Mouse (Mus musculus) lung, postnatal 36 days (tissue): Measurements from ENCODE around the gene Trim44.

Source experiments
- DNase-seq: peaks from one replicate; pipeline ENCODE4 v3.0.0; 2022; ENCODE audit warnings: mixed read lengths

Gene Trim44

DNA sequence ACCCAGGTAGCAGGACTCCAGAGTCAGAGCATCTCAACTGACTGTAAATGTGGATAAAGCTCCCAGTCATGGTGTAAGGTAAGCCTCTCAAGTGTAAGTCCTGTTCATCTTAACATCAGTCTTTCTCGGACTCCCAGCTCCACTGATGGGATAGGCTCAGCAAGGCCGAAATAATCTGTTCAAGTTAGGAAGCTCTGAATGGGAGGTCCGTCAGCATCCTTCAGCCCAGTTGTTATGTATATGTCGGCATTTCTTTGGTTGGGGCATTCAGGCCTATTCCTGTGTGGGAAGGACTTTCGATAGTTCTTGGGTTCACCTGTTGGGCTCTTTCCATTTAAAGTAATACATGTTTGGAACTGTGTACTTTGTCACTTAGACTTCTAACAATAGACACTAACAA lies 3.6 kb downstream of the Trim44 start:
- no peak for DNase-seq

DNA sequence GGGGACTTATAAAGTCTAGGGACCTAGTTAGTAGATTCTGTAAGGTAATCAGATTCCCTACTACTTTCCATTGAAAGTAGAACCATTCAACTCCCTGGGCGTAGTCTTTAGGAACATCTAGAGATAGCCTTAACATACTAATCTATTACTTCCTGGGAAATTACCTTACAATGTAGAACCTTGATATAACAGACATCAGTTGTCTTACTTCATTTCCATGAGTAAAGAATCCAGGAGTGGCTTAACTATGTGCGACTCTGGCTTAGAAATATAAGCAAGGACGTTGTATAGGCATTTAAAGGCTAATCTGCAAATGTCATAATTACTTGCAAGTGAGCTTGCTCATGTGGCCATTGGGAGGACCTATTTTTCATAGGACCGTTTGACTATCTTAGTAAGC lies 4.3 kb downstream of the Trim44 start:
- no peak for DNase-seq

DNA sequence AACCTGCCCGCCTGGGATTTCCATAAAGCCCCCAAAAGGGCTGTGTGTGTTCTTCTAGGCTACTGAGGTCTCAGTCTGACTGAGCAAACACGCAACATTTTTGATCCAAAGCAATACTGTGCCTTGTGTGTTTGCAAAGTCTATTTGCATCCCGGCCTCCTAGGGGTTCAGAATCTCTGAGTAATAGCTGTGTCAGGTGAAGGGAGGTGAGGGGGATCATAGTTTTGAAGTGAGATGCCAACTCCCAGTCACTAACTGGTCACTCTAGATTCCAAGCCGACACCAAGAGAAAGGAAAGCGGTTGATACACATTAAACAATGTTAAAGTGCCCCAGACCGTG lies 6.3 kb downstream of the Trim44 start:
- no peak for DNase-seq

DNA sequence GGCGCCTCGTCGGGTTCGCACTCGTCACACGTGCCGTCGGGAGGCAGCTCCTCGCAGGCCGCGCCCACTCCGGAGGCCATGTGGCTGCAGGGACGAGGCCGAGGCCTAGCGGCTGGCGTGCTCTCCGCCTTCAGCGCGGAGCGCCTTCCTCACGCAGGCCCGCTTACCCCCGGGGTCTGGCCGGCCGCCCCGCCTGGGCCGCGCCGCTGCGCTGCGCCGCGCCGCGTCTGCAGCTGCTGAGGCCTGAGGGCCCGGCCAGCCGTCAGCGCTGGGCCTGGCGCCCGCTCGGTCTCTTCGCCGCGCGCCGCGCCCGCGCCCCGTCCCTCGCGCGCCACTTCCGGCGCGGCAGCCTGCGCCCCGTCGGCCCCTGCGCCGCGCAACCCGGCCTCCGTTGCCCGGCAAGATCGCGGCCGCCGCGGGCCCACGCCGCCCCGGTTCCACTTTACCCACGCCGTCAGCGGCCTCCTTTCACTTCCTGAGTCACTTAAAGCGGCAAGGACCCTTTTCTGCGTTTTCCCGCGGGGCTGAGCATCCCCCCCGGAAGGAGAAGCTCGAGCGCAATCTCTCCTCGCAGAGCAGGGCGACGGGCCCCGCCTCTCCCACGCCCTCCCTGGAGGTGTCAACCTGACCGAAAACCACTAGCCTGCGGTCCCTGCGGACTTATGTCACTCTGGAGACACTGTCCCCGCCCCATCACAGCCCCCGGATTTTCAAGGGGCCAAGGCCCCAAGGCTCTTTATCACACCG lies 6.8 kb downstream of the Trim44 start:
- peak; percentile 92 for DNase-seq

DNA sequence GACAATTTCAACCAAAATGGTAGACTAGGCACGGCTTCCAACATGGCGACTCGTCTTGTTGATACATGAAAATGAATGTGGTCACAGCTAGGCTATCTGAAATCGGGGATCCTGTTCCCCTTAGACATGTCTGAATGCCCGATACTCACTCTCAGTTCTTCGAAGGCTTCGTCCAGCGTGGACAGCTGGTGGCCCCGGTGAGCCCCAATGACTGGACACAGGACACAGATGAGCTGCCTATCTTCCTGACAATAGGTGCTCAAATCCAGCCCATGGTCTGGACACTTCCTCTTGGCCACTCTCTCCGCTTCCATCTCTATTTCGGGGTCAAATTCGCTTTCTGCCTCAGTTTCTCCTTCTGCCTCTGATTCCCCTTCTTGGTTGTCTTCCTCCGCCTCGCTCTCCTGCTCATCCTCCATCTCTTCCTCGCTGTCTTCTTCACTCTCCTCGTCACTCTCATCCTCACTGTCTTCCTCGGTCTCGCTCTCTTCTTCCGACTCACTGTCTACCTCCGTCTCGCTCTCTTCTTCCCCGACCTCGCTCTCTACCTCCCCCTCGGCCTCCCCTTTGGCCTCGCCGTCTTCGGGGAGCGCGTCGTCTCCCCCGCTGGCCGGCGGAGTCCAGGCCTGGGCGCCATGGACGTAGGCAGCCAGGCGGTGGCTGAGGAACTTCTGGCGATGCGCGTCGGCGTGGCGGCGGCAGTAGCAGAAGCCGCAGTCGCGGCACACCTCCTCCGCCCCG lies 7.6 kb downstream of the Trim44 start:
- DNase-seq, result no peak

DNA sequence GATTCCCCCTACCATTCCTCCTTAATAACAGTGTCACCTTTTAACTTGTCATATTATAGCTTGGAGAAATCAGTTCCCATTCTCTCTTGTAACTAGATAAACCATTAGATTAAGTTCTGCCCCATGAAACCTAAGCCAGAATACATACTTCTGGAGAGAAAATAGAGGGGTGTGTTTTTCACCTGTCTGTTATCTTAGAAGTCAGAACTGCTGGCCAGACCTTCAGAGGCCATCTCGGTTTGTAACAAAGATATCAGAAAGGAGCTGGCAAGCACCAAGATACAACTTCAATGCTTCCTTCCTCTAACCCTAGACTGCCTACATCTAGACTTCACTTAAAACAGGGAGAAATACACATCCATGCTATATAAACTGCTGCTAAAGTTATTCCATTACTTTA lies 11.1 kb downstream of the Trim44 start:
- no peak for DNase-seq

DNA sequence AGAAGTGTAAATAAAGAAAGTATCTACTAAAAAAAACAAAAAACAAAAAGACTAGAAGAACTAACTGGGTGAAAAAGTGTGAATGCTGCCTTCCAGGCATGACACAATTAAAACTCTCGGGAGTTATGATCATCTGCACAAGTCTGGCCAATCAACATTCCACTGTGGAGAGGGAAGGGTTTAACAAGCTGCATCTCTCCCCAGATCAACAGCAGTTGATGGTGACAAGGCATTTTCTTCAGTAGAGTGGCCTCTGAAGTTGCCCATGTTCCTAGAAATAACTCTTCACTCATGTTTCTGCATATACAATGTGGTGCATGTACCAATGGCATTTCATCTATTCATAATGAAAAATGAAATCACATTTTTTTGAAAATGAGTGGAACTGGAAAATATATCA lies 14.2 kb downstream of the Trim44 start:
- no peak for DNase-seq

DNA sequence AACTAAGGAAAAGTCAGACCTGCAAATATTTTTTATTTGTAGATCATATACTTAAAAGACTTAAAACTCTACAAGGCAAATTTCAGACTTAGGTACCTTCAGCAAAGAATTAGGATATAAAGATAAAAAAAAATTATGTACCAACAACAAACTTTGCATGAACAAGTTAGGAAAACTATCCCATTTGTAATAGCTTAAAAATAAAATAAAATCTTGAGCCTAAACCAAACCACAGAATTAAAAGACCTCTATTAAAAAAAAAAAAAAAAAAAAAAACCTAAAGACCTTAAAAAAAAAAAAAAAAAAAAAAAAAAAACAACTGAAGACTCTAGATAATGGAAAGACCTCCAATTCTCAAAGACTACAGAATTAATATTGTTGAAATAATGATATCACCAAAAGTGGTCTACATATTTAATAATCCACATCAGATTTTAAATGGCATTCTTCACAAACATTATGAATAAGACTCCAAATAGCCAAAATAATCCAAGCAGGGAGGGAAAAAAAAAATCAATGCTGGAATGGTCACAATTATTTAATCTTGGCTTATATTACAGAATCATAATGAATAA lies 22.2 kb downstream of the Trim44 start:
- DNase-seq, result no peak

DNA sequence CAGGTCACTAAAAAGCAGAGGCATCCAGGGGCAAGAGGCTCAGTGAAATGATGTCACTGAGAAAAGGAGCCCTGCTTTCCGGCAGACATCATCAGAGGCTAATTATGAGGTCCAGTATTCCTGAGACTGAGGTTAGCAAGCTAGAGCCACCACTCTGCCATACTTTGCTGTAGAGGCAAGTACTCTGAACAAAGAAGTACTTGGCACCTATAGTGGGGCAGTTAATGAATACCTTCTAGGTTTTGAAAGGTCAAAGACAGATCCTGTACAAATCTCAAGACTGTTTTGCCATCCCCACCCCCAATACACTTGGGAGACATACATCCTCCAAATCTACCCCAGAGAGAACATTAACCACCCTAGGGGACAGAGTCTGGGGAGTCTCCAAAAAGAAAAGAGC lies 23.1 kb downstream of the Trim44 start:
- no peak for DNase-seq

DNA sequence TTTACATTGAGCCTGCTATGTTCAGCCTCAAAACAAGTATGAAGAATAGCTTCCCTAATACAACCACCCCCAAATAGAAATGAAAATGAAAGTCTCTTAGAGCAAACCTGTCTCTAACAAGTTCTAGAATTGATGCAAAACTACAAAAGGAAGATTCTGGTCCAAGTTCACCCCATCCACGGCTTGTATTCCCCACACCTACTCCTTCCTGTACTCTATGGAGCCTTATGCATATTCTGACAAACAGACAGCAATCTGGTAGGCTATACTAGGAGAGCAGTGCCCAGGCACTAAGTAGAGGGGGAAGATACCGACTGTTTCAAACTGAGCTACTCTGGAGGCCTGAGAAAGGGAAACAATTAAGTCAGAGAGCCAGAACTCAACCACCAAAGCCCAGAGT lies 23.6 kb downstream of the Trim44 start:
- no peak for DNase-seq

DNA sequence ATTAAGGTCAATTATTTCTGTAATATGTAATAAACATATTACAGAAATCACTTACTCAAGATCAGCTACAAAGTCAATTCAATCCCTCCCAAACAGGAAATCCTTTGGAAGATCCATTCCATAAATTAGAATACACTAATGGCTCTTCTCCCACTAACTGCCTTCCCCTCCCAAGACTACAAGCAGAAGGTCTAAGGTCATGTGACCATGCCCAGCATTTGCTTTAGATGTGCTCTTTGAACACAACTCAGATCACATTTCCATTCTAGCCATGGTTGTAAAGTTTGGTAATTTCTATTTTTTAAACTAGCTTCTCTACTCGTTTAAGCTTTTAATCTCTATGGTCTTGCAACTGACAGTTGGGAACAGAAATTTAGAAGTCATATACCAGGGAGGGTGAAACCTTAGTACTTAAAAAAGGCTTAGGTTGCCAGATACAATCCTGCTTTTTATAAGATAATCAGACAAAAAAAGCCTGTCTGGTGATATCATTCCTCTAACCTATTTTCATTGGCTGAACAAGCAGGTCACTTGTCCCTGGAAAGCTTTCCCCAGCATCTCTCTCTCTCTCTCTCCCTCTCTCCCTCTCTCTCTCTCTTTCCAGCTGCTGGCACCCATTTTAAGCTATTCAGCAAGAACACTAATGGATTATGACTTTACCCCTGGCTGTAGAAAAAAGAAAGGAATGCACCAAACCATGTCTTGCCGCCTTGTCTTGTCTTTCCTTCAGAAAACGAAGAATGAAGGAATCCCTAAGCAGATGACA lies 24.4 kb downstream of the Trim44 start:
- DNase-seq, result no peak

DNA sequence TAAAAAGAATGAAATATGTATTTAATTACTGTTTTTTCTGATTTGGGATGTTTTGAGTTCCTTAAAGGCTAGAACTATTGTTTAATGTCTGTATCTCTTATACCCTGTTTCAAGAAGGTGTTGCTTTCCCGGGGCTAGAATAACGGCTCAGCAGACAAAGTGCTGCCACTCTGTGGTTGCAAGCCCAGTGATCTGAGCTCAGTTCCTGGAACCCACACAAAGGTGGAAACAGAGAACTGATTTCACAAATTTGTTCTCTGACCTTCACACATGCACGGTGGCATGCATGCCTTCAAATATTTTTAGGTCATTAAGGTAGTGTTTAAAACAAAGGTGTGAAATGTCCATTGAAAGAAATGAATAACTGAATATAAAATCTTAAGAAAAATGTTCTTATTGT lies 25.1 kb downstream of the Trim44 start:
- no peak for DNase-seq

DNA sequence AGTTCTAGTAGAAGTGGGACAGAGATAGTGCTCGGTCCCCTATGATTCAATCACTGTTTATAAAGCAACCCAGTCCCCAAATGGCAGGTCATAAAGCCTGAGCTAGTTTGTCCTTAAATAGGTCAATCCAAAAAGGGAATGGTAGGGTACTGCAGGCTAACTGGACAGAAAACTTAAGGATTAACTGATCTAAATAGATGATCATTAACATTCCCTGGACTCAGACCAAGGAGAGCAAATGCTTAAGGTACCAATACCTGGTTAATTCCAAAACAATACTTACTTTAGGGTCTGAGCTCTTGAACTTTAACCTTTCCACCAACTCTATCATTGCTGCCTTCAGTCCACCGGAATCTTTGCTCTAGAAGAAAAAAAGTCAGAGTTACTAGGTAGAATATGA lies 27.0 kb downstream of the Trim44 start:
- no peak for DNase-seq

DNA sequence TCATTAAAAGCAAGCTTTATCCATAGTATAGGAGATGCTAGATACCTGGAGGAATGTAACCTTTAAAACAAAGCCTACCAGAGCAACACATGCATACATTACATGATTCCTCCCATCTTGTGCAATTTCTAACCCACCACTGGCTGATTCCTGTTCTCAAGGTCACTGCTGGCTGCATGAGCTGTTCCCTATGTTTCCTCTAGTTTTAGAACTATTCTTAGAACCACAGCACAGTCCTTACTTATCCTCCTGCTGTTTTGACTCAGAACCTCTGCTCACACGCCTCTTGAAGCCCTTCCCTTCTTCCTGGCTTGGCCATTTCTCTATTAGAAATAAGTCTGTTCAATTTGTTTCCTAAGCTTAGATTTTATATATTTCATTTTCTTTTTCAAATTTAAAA lies 28.7 kb downstream of the Trim44 start:
- no peak for DNase-seq

DNA sequence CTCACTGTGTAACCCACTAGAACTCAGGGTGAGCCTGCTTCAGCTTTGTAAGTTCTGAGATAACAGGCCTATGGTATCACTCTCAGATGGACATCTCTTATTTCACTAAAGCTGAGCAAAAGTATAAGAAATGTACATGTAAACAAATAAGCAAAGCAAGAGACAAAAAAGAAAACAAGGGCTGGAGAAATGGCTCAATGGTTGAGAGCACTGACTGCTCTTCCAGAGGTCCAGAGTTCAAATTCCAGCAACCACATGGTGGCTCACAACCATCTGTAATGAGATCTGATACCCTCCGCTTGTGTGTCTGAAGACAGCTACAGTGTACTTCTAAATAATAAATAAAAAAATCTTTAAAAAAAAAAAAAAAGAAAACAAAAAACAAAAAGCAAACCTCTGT lies 29.2 kb downstream of the Trim44 start:
- no peak for DNase-seq

DNA sequence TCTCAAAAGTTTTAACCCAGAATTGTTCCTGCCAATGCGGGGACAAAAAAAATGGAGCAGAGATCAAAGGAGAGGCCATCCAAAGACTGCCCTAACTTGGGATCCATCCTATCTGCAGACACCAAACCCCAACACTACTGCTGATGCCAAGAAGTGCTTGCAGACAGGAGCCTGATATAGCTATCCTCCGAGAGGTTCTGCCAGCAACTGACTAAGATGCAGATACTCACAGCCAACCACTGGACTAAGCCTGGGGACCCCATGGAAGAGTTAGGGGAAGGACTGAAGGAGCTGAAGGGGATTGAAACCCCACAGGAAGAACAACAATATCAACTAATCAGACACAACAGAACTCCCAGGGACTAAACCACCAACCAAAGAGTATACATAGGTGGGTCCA lies 30.3 kb downstream of the Trim44 start:
- DNase-seq, result no peak

DNA sequence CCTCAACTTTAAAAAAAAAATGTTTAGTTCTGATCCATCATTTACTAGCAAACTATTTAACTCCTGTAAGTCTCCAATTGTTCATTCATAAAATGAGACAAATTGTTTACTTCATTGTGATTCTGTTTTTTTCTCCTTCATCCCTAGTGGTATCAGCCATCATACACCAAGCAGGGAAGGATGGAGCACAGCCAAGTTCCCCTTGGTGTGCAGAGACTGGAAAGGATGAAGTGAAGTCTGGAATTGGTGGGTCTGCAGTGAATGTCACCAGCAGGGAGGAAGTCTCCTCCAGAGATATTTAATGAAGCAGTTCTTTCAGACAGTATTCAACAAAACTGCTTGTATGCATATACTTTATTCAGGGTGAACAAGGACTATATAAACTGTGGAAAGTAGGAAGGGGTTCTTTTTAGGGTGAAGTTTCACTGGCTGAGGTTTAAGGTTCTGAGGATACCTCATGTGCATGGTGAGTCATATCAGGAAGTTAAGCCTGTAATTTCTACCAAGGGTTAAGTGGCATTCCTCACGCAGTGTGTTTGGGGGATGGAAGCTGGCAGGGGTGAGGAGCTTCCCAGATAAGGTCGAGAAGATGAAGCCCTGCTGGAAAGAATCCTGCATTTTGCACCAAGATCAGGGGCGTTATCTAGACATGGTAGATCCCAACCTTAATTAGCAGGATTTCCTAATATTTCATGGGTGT lies 34.1 kb downstream of the Trim44 start:
- no peak for DNase-seq

DNA sequence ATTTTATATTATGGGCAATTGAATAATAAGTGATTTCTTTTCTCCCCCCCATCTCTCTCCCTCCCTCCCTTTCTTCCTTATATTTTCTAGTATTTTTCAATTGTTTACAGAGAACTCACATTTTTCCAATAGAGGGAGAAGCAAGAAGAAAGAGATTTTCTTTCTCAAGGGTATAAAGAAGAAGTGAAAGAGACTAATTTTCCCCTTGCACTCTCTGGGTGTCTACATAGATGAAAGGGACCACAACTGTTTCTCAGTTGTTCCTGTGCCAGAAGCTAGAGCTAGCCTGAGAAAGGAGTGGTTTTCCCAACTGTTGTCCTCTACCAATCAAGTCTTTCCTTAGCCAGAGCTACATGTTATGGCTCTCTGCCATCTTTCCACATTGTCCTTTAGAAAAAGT lies 34.9 kb downstream of the Trim44 start:
- no peak for DNase-seq

DNA sequence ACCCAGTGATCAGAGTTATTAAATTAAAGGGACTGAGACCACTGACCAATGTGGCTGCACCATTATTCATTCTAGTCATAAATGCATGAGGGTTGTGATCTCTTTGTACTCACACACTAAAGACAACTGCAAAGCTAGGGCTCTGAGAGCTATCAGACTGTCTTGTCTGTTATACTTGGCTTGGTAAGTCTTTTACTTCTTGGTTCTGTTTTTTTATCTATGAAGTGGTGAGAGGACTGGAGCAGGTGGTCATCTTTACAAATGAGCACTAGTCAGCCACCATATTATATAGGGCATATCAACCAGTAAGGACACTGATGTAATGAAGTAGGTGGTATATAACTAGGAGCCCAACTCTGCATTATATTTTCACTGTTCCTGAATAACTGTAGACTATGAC lies 36.3 kb downstream of the Trim44 start:
- no peak for DNase-seq

DNA sequence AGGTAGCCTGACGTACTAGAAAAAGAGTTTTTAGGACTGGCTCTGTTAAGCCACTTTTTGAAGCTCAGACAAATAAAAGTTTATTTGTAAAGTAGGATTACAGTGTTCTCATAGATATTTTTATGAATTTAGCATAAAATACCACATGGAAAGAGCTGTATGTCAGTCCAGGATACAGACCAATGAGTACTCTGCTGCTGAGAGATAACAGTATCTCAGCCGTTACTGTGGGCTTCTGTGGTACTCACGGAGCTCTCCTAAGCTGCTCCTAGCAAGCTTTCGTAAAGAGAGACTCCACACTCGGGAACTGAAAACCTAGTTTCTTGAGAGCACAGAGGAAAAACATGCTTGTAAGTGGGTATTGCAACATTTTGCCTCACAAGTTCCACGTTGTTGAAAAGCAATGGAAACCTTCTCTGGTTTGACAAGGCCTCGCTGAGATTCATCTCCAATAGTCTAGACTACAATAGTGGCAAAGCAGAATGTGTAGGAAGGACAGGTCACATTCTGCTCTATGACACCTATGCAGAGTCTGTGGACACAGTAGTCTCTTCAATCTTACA lies 41.6 kb downstream of the Trim44 start:
- peak; percentile 54 for DNase-seq

DNA sequence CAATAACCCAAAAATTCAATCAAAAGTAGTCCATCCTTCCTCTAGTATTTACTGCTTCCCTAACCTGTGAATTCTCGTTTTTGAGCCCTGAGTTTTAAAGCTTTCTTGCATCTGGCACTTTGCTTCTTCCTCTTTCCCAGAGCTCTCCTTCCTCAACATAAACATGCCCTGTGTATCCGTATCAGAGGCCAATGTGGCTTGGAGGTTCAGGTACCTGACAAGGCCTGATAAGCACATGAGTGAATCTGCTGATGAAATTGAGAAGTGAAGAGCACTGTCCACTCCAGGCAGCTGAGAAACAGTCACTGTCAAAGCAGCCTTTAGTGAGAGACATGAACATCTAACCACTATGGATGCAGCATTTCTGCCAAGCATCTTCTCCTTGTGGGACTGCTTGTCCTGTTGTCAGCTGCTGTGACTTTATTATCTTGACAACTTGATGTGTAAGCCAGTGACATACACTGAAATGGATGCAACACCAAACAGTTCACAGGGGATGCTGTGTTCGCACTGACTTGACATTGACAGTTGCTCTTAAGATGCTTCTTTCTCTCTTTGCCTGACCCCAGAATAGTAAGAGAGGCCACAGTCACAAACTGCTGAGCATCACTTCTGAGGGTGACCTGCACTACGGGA lies 42.9 kb downstream of the Trim44 start:
- no peak for DNase-seq

DNA sequence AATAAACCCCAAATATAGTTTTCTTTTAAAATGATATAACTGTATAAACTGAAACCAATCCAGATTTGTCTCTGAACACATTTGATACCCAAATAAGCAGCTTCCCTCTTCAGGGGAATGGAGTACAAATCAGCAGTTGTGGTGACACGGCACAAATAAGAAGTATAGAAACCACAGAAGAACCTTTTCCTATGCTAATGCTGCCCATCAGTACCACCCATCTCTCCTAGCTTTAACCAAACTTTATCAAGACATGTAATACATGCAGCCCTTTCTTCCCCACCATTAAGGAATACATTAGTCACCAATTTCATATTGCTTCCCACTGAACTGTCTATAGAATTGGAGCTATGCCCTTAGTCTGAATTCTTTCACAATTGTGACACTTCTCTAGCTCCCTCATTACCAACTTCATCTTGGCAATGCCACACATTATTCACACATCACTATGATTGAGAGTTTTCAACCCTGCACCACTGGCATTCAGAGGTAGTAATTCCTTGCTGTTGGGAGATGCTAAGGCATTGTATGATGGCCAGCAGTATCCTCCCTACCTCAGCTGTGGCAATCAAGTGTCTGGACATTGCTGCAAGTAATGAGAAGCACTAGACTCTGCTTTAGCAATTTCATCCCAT lies 44.6 kb downstream of the Trim44 start:
- no peak for DNase-seq
